Mouse (Mus musculus) kidney, postnatal 4 days (tissue): ENCODE measurements at regions not wholly inside any gene's neighbourhood (a gene's known extent, or its start where the extent isn't known, plus 50 kb on each side); places are given as distances from the start of the nearest gene placed in this dataset.
A peak's percentile ranks its signal among the peaks of the same experiment; 100 is the strongest.
"Not testable (repeated sequence)": the region's sequence is repeated elsewhere in the genome, so short reads cannot be mapped to it uniquely, and the experiment has no call there.

Experiments used
- DNase-seq, 2 experiments: peaks; one replicate each; pipeline ENCODE4 v3.0.0; 2021; ENCODE audit warnings: mixed read lengths in 2 of 2

DNA sequence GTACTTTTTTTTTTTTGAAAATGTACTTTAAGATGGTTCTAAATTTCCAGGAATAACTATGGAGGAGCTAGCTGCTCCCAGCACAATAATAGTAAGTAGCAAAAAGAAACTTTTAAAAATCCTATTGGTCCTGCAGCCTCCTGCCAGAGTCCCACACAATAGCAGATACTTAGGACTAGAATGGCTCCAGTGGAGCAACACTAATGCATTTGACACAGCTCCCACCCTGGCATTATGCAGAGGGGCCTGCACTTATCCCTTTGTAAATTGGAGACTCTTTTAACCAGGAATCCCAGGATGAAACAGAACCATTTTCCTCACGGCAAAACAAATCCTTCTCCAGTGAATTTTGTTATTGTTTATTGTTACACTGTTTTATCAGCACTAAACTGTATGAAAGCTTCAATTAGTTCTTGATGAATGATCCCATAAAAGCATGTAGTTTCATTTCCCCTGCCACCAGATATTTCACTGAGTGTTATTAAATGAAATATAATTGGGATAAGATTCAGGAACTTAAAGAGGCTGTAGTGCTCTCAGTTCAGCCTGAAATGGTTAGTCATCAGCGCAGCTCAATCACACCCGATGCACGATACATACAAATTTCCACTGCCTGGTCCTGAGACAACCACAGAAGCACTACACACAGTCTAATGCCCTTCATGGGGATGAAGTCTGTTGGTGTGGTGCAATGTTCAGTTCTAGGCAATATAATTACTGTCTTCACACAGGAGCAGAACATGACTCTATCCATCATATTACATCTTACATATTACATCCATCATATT, 708.6 kb upstream of the Mms22l start:
- no peak for DNase-seq

DNA sequence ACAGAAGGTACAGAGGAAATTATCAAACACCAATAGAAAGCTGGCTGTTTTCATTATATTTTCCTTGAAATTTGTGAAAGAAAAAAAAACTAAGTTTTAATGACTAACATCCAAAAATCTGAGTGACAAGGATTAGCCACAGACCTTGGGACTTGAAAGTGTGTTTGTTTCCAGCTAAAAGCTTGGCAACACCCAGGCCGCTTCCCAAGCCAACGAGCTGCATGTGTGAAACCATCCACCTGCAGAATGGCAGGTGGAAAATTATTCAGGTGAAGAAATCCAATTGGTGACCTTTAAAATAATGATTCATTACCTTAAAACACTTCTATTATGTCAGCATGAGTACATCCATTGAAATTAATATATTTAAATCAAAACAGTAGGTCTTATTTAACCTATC, 672.7 kb upstream of the Mms22l start:
- no peak for DNase-seq

DNA sequence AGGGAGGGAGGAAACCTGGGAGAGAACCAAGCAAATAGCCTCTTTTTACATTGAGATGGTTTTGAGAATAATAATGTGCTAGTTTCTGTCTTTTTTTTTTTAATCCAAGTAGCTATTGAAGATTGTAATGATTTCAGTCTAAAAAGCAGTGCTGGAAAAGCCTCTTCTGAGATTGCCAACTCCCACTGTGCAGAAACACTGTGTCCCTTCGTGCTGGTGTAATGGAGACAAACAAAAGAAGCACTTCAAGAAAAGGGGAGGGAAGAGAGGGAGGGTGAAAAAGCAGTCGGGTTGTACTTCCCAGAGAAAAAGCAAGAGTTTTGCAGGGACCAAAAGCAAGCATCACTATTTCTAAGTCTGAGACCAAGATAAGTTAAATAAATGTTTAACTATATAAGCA, 669.4 kb upstream of the Mms22l start:
- no peak for DNase-seq

DNA sequence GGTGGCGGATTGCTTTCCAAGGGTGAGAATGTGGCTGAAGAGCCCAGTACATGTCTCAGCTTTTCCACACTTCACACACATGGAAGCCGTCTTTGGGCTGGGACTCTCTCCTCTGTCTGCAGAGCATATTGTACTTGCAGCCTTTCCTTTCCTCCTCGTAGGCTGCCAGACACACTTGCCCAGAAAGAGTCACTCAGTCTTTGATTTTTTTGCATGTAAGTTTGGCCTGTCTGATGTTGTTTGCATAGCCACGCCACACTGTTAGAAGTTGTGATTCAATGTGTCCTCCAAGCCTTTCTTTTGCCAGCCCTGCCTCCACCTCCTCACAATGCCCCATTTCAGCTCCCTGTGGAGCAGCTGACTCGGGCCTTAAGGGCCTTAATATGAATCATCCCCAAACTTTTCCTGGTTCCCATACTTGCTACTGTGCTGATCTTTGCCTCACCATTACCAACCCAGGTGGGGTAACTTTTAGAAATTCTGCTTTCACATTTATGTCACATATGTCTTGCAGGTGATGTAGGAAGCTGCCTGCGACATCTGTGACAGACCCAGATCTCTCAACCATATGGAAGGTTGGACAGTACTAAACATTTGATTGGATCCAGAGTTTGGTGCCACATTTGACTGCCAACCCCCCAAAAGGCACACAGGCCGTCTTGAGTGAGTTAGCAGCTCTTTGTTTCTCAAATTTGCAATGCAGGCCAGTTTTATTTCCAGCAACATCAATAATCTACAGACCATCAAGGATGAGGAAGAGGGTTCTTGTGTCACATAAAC, 663.7 kb upstream of the Mms22l start:
- no peak for DNase-seq

DNA sequence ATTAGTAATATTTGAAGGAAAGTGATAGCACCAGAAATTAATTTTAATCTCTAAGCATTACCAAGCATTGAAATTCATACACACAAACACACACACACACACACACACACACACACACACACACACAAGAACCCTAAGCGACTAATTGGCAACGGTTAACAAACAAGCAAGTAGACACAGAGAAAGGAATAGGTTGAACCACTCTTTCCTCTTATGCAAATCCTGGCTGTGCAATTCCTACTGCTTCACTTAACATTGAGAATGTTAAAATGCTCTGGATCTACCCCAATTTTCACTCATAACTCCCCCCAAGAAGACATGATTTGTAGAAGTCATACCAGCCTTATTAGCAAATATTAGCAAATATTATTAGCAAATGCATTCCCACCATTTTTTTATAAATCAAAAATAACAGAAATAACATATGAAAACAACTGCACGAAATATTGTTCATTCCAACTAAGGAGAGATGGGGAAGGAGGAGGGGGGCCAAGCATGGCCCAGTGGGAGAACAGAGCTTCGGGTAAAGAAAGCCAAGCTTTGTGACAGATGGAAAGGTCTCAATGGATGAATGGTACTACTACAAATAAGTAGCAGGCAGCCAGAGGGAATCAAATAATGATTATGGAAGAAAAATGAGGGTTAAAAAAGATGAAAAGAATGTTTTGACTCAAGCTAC, 652.5 kb upstream of the Mms22l start:
- DNase-seq = no peak

DNA sequence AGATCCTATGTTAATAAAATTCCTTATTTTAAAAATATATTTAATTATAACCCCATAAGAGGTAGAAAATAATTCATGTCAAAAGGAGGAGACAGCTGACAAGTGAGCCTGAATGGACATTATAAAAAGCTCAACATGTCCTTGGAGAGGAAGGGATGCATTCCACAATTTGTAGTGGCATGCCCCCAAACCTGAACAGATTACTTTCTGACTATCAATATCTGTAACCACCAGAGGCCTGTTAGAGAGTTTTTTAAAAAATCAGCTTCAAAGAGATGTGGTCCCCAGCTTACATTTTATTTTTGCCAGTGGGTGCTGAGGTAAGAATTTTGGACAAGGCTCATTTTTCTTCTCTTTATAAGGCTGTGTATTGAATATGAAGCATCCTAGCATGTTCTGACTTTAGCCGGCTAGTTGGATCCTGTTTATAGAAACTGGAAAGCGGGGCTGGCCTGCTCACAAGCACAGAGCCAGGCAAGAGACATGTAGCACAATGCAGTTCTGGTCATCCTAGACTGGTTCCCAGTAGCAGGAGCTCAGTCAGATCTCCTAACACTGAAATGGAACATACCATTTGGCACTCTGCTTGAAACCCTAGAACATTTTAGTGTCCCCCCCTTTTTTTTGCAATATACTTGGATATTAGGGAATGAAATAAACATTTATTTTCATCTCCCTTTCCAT, 651.8 kb upstream of the Mms22l start:
- DNase-seq = no peak

DNA sequence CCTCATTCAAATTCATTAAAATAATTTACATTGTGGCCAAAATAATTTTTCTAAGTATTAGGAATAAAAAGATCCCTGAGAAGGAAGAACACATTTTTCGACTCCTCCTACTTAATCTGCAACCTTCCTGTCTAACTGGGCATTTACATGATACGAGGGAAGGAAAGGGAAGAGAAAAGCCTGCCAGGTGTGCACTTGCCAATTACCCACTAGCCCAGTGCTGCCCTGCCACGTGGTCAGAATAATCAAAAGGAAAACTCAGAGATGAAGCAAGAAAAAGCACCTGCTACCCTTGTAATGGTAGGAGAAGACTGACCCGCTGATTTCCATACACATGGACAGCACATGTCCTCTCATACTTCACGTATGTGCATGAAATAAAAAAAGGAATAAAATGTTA, 651.0 kb upstream of the Mms22l start:
- no peak for DNase-seq

DNA sequence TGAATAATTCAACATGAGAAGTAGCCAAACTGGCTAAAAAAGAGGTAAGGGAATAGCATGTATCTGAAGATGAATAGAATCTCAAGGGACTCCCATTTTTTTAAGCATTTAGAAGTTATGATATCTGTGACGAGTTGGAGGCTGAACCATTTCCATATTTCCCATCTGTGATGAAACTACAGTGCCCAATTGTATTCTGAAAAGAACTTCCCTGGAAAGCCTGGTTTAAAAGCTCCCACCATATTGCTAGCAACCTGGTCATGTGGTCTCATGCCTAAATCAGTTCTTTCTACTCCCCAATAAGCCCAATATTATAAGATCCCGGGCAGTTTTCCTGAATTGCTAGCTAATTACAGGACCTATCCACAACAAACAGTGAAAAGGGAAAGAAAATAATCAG, 645.6 kb upstream of the Mms22l start:
- DNase-seq = no peak

DNA sequence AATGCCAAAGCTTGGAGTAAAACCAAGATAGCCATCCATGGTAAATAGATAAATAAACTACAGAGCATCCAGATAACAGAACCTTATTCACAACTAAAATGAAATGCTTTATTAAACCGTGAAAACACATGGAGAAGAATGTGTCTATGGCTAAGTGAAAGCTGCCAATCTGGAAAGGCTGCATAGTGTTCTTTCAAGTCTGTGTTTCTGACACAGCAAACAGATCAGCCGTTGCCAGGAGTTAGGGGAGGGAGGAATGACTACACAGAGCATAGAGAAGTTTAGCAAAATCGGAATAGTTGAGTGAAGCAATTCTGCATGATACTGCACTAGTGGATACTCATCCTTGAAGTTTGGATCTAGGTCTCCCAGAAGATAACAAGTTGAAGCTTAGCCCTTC, 633.8 kb upstream of the Mms22l start:
- no peak for DNase-seq

DNA sequence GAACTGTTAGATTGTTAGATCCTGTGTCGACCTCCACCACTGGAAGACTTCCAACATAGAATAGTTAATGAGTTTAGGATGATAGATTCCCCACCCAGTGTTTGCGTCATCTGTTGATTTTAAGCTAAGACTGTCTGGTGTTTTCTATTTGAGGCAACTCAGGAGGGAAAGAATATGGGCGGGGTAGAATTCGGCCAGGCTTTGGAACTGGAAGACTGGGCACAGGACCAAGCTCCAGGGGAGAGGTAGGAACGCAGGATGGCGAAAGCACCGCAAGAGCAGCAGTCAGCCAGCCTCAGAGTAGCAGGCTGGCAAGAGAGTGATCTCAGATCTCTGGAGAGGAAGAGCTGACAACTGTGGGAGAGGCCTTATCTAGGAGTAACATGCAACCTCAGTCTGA, 616.2 kb upstream of the Mms22l start:
- DNase-seq = no peak

DNA sequence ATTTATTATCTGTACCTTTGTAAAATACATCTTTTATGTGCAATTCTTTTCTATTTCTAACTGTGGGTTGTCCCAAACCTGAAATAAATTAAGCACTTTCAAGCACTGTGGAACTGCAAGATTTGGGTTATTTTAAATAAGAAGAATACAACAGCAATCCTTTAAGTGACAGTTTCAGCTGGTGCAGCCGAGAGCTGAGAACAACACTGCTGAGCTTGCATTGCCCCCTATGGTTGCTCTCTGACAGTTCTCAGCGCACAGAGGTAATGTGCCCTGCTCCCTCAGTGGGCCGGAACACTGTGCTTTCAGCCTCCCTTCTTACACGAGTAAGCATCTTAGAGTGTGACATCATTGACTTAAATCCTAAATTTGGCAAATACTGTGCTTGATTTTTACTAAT, 582.9 kb upstream of the Mms22l start:
- peak; percentile 2 to 4 for DNase-seq

DNA sequence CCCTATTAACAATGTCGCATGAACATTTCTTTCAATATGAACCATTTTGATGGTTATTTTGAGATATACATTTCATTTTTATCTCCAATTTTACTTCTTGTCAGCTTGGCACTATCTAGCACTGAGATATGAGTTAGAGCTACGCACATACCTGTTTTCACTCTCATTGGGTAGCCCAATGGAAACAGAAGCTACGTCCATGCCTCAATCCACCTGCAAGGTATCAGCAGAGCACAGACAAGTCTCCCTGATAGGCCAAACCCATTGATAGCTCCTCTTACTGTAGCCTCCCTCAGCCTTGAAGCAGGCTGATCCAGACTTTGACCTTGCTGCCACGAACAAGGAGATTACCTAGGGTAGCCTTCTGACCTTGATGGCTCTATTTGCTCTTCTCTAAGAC, 582.4 kb upstream of the Mms22l start:
- no peak for DNase-seq

DNA sequence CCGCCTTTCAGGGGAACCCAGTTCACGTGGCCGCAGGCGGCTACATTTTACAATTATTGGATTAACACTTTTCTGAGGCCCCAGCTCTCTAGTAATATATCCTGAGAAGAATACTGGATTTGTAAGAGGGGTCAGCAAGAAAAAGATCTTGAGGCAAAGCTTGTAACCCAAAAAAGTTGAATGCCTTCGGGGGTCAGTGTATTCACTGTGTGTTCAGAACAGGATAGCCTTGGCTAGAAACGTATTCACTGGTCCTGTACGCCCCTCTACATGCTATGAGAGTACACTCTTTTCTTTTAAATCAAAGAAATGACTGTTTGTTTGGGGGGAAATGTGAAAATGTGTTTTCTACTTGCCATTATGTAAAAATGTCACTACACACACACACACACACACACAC, 581.8 kb upstream of the Mms22l start:
- no peak for DNase-seq

DNA sequence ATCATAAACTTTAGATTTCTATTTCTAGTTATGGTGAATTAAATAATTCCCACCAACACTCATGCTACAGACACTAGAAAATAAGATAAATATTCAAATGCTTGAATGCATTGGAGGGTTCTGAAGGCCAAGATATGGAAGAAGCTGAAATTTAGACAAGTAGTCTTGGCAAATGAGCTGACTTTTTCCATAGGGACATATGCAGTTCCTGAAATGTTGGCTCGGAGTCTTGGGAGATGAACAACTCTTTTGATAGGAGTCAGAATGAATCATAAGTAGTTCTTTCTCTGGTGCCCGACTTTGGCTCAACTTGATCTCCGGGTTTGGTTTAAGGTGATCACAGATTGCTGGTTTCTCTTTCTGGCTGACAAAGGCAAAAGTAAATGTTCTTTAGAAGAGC, 574.7 kb upstream of the Mms22l start:
- DNase-seq = no peak

DNA sequence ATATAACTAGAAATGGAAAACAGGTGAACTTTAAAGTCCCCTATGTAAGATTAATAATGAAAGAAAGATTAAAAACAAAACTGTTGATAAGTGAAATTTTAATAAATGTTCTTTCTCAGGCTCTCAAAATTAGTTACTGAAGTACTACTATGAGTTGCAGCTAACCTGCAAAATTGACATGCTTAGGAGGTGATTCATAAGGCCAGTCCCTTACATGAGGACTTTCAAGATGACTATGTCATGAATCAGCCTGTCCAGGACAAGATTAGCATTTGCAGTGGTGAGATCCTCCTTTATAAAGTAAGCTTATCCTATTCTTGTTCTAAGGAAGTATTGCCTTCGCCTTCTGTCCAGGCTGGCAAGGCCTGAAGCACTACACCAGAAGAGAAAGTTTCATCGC, 542.1 kb upstream of the Mms22l start:
- DNase-seq = no peak

DNA sequence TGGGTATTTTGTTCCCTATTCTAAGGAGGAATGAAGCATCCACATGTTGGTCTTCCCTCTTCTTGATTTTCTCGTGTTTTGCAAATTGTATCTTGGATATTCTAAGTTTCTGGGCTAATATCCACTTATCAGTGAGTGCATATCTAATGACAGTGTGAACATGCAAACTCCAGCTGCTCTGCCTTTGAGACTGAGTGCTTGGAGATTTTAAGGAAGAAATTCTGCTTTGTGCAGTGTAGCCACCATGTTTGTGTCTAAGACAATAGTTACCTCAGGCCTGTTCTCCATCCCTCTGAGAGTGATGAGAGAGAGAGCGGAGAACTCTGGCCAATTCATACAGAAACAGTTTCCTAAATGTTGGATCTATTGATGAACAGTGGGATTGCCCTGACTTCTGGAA, 514.1 kb upstream of the Mms22l start:
- DNase-seq = not testable (repeated sequence)

DNA sequence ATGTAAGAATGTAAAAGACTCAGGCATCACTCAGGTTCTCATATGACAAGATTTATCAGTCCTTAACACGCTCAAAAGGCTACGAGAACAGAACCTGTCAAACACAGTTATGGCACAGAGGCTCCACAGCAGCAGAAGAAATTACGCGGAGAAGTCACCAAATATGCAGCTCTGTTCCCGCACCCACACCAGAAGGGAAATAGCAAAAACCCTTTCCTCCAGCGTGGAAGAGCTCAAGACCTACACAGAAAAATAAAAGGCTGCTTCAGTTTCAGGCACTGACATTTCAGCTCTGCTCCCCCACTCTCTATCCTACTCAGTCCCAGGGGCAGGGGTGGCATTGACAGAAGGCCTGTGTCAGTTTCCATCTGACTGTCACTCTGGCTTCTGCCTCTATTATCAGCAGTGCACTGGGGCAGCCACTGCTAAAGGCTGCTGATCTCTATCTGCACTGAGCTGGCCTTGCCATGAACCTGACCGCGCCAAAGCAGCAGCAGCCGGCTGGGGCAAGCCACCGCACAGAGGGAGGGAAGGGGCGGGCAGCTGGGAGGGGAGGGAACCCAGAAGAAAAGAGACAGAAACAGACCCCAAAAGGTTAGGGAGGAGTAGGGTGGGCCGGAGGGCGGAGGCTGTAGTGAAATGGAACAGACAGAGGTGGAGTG, 513.3 kb upstream of the Mms22l start:
- peak; percentile 17 to 41 for DNase-seq

DNA sequence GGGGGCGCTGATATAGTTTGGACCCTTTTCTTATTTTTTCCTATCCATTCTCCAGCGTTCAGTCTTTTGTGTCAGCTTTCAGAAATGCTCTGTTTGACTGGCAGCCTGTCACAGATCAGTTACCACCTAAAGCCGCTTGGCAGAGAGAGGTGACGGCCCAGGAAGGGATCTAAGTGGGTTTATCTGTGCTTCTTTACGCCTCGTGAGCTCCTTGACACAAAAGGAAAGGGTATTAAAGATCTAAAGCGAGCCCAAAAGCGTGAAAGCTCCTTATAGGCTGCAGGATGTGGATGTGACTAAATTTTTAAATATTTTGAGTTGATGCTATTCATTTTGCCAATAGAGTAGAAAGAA, 512.8 kb upstream of the Mms22l start:
- peak in 1 of 2 experiments; percentile 3 for DNase-seq

DNA sequence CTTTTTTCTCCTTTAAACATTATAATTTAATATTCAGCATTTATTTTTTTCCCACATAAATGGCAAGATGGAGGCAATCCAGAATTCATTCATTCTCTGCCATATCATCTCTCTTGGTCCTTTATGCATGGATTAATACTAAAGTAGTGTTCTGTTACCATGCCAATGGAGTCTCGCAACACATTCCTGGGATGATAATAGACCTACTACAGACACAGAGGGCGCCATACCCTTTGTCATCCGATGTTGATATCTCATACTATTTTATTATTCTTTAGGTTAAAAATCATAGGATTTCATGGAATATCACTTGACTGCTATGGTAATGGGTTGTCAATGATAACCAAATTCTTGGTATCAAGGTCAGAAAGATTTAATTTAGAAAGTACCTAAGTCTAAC, 512.2 kb upstream of the Mms22l start:
- no peak for DNase-seq

DNA sequence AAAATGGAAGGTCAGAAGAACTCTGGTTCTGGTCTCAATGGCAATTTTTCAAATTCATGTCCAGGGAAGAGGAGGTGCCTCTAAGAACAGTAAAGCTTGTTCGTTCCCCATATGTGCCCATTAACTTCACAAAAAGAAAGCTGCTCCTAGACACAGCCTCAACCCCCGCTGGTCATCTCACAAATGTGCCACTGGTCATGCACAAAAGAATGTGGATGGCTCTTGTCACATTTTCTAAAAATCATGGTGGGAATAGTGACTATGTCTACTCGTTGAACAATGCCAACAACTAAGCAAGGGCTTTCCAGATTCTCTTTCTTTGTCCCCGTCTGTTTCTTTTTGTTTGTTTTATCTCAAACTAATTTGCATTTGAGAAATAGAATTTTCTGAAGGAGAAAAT, 510.3 kb upstream of the Mms22l start:
- DNase-seq = no peak

DNA sequence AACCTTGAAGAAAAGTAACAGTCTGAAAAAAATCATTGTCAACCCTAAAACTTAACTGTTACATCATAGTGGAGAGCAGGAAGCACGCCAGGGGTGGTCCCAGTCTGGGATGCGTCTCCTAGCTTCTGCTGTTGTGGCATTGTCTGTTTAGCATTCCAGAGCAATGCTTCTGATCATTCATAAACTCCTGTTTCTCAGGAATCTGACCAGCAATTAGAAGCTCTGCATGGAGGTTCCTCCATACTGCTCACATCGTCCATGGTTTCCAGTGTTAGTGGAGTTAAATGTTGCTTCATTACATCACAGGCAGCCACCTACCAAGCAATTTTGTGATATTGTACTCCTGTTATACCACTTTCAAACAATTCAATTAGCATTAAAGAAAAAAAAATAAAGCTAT, 502.4 kb upstream of the Mms22l start:
- DNase-seq = no peak

DNA sequence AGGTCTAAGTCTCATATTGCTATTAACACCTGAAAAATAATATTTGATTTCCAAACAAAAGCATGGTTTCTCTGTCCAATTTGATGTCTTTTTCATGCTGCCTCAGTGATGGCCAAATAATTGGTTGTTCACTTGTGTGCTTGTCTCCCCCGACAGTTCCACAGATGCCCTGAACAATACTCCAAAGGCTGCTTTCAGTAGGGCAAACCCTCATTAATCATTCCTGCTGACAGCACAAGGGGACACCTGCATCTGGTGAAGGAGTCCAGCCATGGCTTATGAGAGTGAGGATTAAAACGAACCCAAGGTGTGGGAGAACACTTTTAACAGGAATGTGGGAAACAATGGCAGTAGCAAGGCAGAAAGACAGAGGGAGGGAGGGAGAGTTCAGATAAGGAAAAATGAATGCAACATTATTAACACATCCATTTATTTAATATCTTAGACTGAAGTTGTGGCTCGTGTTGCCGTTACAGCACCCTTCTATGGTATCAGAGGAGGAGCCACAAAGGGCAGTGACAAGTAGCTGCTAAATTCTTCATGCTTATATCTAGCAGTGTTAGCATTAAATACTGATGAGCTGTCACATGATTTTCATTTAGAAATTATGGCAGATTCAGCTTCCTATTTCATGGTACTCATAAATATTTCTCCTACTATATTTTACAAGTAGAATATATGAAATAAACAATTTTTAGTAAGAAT, 501.8 kb upstream of the Mms22l start:
- no peak for DNase-seq
